ENCODE assay signal across 8 mouse cellular contexts in the genomic region with DNA sequence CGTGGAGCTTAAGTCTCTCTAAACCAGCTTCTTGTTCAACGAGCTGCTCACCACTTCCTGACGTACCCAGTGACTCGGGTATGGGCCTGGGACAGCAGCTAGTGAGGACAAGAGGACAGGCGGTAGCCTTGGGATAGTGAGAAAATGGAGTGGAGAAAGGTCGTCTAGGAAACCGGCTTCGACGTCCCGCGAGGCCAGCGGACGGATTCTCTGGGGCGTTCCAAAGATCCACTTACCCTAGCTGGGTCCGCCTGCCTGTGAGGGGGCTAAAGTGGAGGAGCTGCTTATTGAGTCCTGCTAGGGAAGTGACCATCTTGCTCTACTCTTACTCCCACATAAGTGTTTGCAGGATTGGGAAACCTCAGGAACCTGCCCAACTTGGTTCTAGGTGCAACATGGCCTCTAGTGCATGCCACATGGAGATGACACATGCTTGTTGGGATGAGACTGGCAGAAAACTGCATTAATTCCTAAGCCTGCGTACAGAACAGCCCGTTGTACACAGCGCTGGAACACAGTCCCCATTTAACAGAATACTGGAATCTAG. TPM values are rescaled to one million over a fixed set of nuclear protein-coding genes. Genes with fewer than 3 reads are reported as not detected.
DNase-seq lines count a peak whose midpoint lies in the region; ATAC-seq and TF ChIP-seq lines count a peak whose summit lies in the region.

No protein-coding gene starts in this region.

- peaks cover 13% of the 10 kb centered on the region for H3K4me1 ChIP-seq in kidney, adult 2 months (ENCODE audit: control insufficient read depth, insufficient read depth, low read length)
- H3K4me1 ChIP-seq in bone marrow, adult 2 months (ENCODE audit: control insufficient read depth, insufficient read depth, low read length) = peaks cover 10% of the 10 kb centered on the region
- peaks cover 31% of the 10 kb centered on the region for H3K4me1 ChIP-seq in hindbrain, embryonic 12.5 days
- peaks cover 21% of the 10 kb centered on the region for H3K4me1 ChIP-seq in midbrain, embryonic 11.5 days (ENCODE audit: control insufficient read depth, insufficient read depth, low read length)

- H3K27ac ChIP-seq in kidney, adult 2 months (ENCODE audit: insufficient read depth, low read depth, low read length) = peak overlapping the region; percentile 82
- peak overlapping the region; percentile 74 for H3K27ac ChIP-seq in bone marrow, adult 2 months (ENCODE audit: control insufficient read depth, insufficient read depth, low read depth, low read length, poor library complexity)
- peak overlapping the region; percentile 90 for H3K27ac ChIP-seq in hindbrain, embryonic 12.5 days
- peak overlapping the region; percentile 65 for H3K27ac ChIP-seq in midbrain, embryonic 11.5 days (ENCODE audit: low read depth, low read length)

- peak overlapping the region; percentile 81 for H3K4me2 ChIP-seq in hindbrain, embryonic 12.5 days (replicated peaks)
- H3K4me2 ChIP-seq in midbrain, embryonic 11.5 days = peak overlapping the region; percentile 79

- no peak for ATAC-seq in hindbrain, embryonic 12.5 days (ENCODE audit: low FRiP score)
- ATAC-seq in midbrain, embryonic 11.5 days (ENCODE audit: low FRiP score) = no peak
- no peak for ATAC-seq in CD4-positive, CD25-positive, alpha-beta regulatory T cell, adult 4 months

- 16% methylated on average over 18 of the region's 18 CpGs for WGBS in kidney, adult 2 months
- WGBS in bone marrow, adult 2 months = 18% methylated on average over 18 of the region's 18 CpGs
- 14% methylated on average over 18 of the region's 18 CpGs for WGBS in hindbrain, embryonic 12.5 days
- 16% methylated on average over 18 of the region's 18 CpGs for WGBS in midbrain, embryonic 11.5 days

- no peaks in the 10 kb centered on the region for H3K36me3 ChIP-seq in kidney, adult 2 months (ENCODE audit: control insufficient read depth, insufficient read depth, low read length)
- H3K36me3 ChIP-seq in hindbrain, embryonic 12.5 days = no peaks in the 10 kb centered on the region
- no peaks in the 10 kb centered on the region for H3K36me3 ChIP-seq in midbrain, embryonic 11.5 days (ENCODE audit: control insufficient read depth, insufficient read depth, low read length)

- no peak for TF ChIP-seq CTCF in kidney, adult 2 months (conservative IDR thresholded peaks at IDR 0.05; ENCODE audit: insufficient read depth, insufficient read length, low read depth, low read length)
- no peak for TF ChIP-seq CTCF in bone marrow, adult 2 months (IDR thresholded peaks at IDR 0.05; ENCODE audit: control insufficient read depth, insufficient read depth, low read length)

- no peak for TF ChIP-seq POLR2A in kidney, adult 2 months (IDR thresholded peaks at IDR 0.05; ENCODE audit: low read depth, low read length)
- no peak for TF ChIP-seq POLR2A in bone marrow, adult 2 months (IDR thresholded peaks at IDR 0.05; ENCODE audit: borderline replicate concordance, control insufficient read depth, low read depth, low read length)

- DNase-seq in kidney, adult 2 months = no peak
- no peak for DNase-seq in kidney, postnatal 14 days
- no peak for DNase-seq in midbrain, embryonic 11.5 days (ENCODE audit: low spot score, missing footprints)
- DNase-seq in adrenal gland, postnatal 10 days = no peak
- DNase-seq in right cerebral cortex, postnatal 36 days (ENCODE audit: low spot score in 2 of 2) = no peak

- no peaks in the 10 kb centered on the region for H3K27me3 ChIP-seq in kidney, adult 2 months (replicated peaks; ENCODE audit: control insufficient read depth, insufficient read depth, low read length)
- H3K27me3 ChIP-seq in hindbrain, embryonic 12.5 days = no peaks in the 10 kb centered on the region
- no peaks in the 10 kb centered on the region for H3K27me3 ChIP-seq in midbrain, embryonic 11.5 days (ENCODE audit: control insufficient read depth, insufficient read depth, low read length)

- H3K4me3 ChIP-seq in kidney, adult 2 months (ENCODE audit: insufficient read depth, low read depth, low read length) = peak overlapping the region; percentile 67
- peak overlapping the region; percentile 76 for H3K4me3 ChIP-seq in bone marrow, adult 2 months (replicated peaks; ENCODE audit: control insufficient read depth, low read depth, low read length)
- peak overlapping the region; percentile 77 for H3K4me3 ChIP-seq in hindbrain, embryonic 12.5 days
- H3K4me3 ChIP-seq in midbrain, embryonic 11.5 days (ENCODE audit: low read depth, low read length) = peak overlapping the region; percentile 77

- peak overlapping the region; percentile 84 for H3K9ac ChIP-seq in hindbrain, embryonic 12.5 days
- H3K9ac ChIP-seq in midbrain, embryonic 11.5 days (ENCODE audit: low read length) = peak overlapping the region; percentile 61

- no peaks in the 10 kb centered on the region for H3K9me3 ChIP-seq in hindbrain, embryonic 12.5 days (replicated peaks)
- no peaks in the 10 kb centered on the region for H3K9me3 ChIP-seq in midbrain, embryonic 11.5 days (ENCODE audit: control insufficient read depth, low read length)

RNA-seq across cellular contexts. Expression of a gene that starts 0.7 kb away (rescaled TPM):
- 20.1 and 22.2 TPM in 2 replicates for polyA plus RNA-seq in kidney, adult 2 months (2012; rRNA removed)
- polyA plus RNA-seq in bone marrow, adult 2 months (2011; ENCODE audit: insufficient read depth, insufficient read length, low replicate concordance, missing spikeins) = 32.2 and 44.4 TPM in 2 replicates
- 20.3 and 21.5 TPM in 2 replicates for polyA plus RNA-seq in hindbrain, embryonic 12.5 days (2016; fragmentation: Nextera tagmentation; extraction: Ambion mirVana)
- polyA plus RNA-seq in midbrain, embryonic 11.5 days (2014; fragmentation: Nextera tagmentation; extraction: Ambion mirVana) = 13.8 and 14.9 TPM in 2 replicates
- total RNA-seq in adrenal gland, postnatal 10 days (2021) = 10 to 100 TPM; 73.7 to 83.0 TPM
- polyA plus RNA-seq in CD4-positive, CD25-positive, alpha-beta regulatory T cell, adult 4 months (2017; shearing (Covaris generic)) = 10 to 100 TPM; 52.5 to 61.3 TPM
